Mouse (Mus musculus): Measurements from ENCODE around the gene Palld. TPM values are rescaled to one million over a fixed set of nuclear protein-coding genes. Genes with fewer than 3 reads are reported as not detected.

Palld gene
- polyA plus RNA-seq, 1 experiment from 2014 or later, result 49.7 TPM

DNA sequence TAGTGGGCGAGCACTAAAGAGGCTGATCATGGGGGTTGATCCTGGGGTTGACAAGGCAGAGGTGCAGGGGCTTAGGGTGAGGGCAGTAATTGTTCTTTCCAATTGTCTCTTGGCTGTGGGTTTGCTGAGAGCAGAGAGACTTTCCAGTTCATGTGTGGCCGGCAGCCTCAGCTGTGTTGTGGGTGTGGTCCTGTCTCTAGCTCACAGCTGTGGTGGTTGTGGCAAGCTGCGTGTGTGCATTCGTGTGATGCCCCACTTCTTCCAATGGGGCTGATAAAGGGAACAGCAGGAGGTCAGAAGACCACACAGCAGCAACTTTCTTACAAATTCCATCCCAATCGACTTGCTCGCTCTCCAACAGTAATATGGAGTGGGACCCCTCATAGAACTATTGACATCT lies 373.8 kb downstream of the Palld start:
- Histone ChIP-seq H3K4me2 (ENCODE audit: low read length) (no peak overlapping the region), H3K9me3 (replicated peaks; ENCODE audit: low read length) (no peaks in the 10 kb centered on the region), H3K27ac (no peak overlapping the region), H3K36me3 (ENCODE audit: insufficient read depth, low read length) (0 out of 2 replicates have a peak, but pooled peaks cover 9% of the 10 kb centered on the region), H3K4me3 (replicated peaks; ENCODE audit: low read depth, low read length) (no peak overlapping the region), H3K4me1 (replicated peaks; ENCODE audit: insufficient read depth, low read length) (no peaks in the 10 kb centered on the region), H3K9ac (ENCODE audit: low read depth, low read length) (no peak overlapping the region), H3K27me3 (ENCODE audit: insufficient read depth, low read length) (no peaks in the 10 kb centered on the region)
- no peak for TF ChIP-seq CTCF (IDR thresholded peaks at IDR 0.05; ENCODE audit: low read depth)
- DNase-seq (ENCODE audit: low spot score), result no peak
- no peak for ATAC-seq (replicated peaks; ENCODE audit: low FRiP score, low read depth)
- 86% methylated on average over 6 of the region's 6 CpGs for WGBS

- Histone ChIP-seq H3K9me3 (replicated peaks; ENCODE audit: low read length) (no peaks in the 10 kb centered on the region), H3K27me3 (ENCODE audit: insufficient read depth, low read length) (no peaks in the 10 kb centered on the region), H3K4me3 (replicated peaks; ENCODE audit: low read depth, low read length) (no peak overlapping the region), H3K9ac (ENCODE audit: low read depth, low read length) (no peak overlapping the region), H3K4me1 (replicated peaks; ENCODE audit: insufficient read depth, low read length) (no peaks in the 10 kb centered on the region), H3K36me3 (ENCODE audit: insufficient read depth, low read length) (0 out of 2 replicates have a peak, but pooled peaks cover 9% of the 10 kb centered on the region), H3K4me2 (ENCODE audit: low read length) (no peak overlapping the region), H3K27ac (no peak overlapping the region)
- WGBS, result 87% methylated on average over 9 of the region's 9 CpGs
- ATAC-seq (replicated peaks; ENCODE audit: low FRiP score, low read depth) (no peak), DNase-seq (ENCODE audit: low spot score) (no peak)
- no peak for TF ChIP-seq CTCF (IDR thresholded peaks at IDR 0.05; ENCODE audit: low read depth)
Observed at GRCm38 (mm10) chr8:61528197-61528596, 374.3 kb downstream of the Palld start.

DNA sequence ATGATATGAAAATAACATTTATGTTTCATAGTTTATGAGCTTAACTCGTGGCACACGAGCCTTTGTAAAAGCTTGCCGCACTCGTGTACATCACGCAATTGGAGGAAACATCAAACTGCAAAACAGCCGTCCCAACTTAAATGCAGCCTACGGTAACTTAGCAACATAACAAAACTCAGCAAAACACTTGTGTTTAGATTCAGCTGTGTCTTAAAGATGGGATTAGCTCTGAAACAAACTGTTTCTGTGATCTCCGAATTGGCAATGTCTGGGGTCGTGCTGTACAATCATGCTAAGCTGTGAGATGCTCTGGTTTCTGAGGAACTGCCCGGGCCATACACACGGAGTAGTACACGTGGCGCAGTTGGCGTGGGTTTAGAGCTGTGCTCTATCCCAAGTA lies 375.5 kb downstream of the Palld start:
- 0 out of 2 replicates have a peak, but pooled peaks cover 9% of the 10 kb centered on the region for H3K36me3 ChIP-seq (ENCODE audit: insufficient read depth, low read length)
- no peaks in the 10 kb centered on the region for H3K9me3 ChIP-seq (replicated peaks; ENCODE audit: low read length)
- no peak overlapping the region for H3K4me3 ChIP-seq (replicated peaks; ENCODE audit: low read depth, low read length)
- H3K4me1 ChIP-seq (replicated peaks; ENCODE audit: insufficient read depth, low read length), result no peaks in the 10 kb centered on the region
- H3K27me3 ChIP-seq (ENCODE audit: insufficient read depth, low read length), result no peaks in the 10 kb centered on the region
- no peak overlapping the region for H3K4me2 ChIP-seq (ENCODE audit: low read length)
- no peak for DNase-seq (ENCODE audit: low spot score)
- ATAC-seq (replicated peaks; ENCODE audit: low FRiP score, low read depth), result no peak
- no peak for TF ChIP-seq CTCF (IDR thresholded peaks at IDR 0.05; ENCODE audit: low read depth)
- H3K9ac ChIP-seq (ENCODE audit: low read depth, low read length), result no peak overlapping the region
- no peak overlapping the region for H3K27ac ChIP-seq
- WGBS, result 91% methylated on average over 14 of the region's 14 CpGs

DNA sequence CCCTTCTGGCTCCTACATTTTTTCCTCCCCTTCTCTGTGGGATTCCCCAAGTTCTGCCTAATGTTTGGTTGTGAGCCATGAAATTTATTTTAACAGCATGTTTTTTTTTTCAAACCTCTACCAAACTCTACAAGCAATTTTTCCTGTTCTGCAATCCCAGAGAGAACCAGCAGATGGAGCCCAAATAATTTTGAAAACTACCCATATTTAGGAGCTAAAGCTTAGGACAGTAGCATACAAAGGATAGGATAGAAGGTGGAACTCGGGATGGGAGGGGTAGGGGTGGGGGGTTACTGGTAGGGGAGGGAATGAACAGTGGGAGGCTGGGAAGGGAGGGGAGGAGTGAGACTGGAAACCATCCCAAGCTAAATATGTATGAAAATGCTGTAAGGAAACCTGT lies 380.4 kb downstream of the Palld start:
- peak; percentile 41 for DNase-seq (ENCODE audit: low spot score)
- 0% methylated on average over 1 of the region's 1 CpGs for WGBS

GRCm38 (mm10) chr8:61517502-61518185 lies 384.8 kb downstream of the Palld start:
- Histone ChIP-seq H3K27ac (no peak overlapping the region), H3K9me3 (replicated peaks; ENCODE audit: low read length) (no peaks in the 10 kb centered on the region), H3K36me3 (ENCODE audit: insufficient read depth, low read length) (0 out of 2 replicates have a peak, but pooled peaks cover 13% of the 10 kb centered on the region), H3K4me2 (ENCODE audit: low read length) (no peak overlapping the region), H3K4me3 (replicated peaks; ENCODE audit: low read depth, low read length) (no peak overlapping the region), H3K4me1 (replicated peaks; ENCODE audit: insufficient read depth, low read length) (no peaks in the 10 kb centered on the region), H3K9ac (ENCODE audit: low read depth, low read length) (no peak overlapping the region), H3K27me3 (ENCODE audit: insufficient read depth, low read length) (no peaks in the 10 kb centered on the region)
- DNase-seq (ENCODE audit: low spot score), result no peak
- WGBS, result 73% methylated on average over 14 of the region's 14 CpGs
- ATAC-seq (replicated peaks; ENCODE audit: low FRiP score, low read depth), result no peak
- no peak for TF ChIP-seq CTCF (IDR thresholded peaks at IDR 0.05; ENCODE audit: low read depth)

More for the DNA sequence above, 380.4 kb downstream of the Palld start:
- H3K36me3 ChIP-seq (ENCODE audit: insufficient read depth, low read length), result 0 out of 2 replicates have a peak, but pooled peaks cover 4% of the 10 kb centered on the region
- H3K27ac ChIP-seq, result no peak overlapping the region
- H3K27me3 ChIP-seq (ENCODE audit: insufficient read depth, low read length), result no peaks in the 10 kb centered on the region
- no peak for ATAC-seq (replicated peaks; ENCODE audit: low FRiP score, low read depth)
- H3K9me3 ChIP-seq (replicated peaks; ENCODE audit: low read length), result no peaks in the 10 kb centered on the region
- H3K4me1 ChIP-seq (replicated peaks; ENCODE audit: insufficient read depth, low read length), result no peaks in the 10 kb centered on the region
- H3K4me3 ChIP-seq (replicated peaks; ENCODE audit: low read depth, low read length), result no peak overlapping the region
- H3K4me2 ChIP-seq (ENCODE audit: low read length), result no peak overlapping the region
- no peak overlapping the region for H3K9ac ChIP-seq (ENCODE audit: low read depth, low read length)
- peak; percentile 75 for TF ChIP-seq CTCF (IDR thresholded peaks at IDR 0.05; ENCODE audit: low read depth)

- TF ChIP-seq CTCF (IDR thresholded peaks at IDR 0.05; ENCODE audit: low read depth), result no peak
- Histone ChIP-seq H3K36me3 (ENCODE audit: insufficient read depth, low read length) (0 out of 2 replicates have a peak, but pooled peaks cover 13% of the 10 kb centered on the region), H3K4me2 (ENCODE audit: low read length) (no peak overlapping the region), H3K27me3 (ENCODE audit: insufficient read depth, low read length) (no peaks in the 10 kb centered on the region), H3K9ac (ENCODE audit: low read depth, low read length) (no peak overlapping the region), H3K4me3 (replicated peaks; ENCODE audit: low read depth, low read length) (no peak overlapping the region), H3K4me1 (replicated peaks; ENCODE audit: insufficient read depth, low read length) (no peaks in the 10 kb centered on the region), H3K9me3 (replicated peaks; ENCODE audit: low read length) (no peaks in the 10 kb centered on the region), H3K27ac (no peak overlapping the region)
- ATAC-seq (replicated peaks; ENCODE audit: low FRiP score, low read depth) (no peak), DNase-seq (ENCODE audit: low spot score) (no peak)
- WGBS, result 73% methylated on average over 8 of the region's 8 CpGs
Observed at GRCm38 (mm10) chr8:61516745-61517501, 385.6 kb downstream of the Palld start.
